Mouse (Mus musculus): Measurements from ENCODE around the gene Jmjd4. TPM values are rescaled to one million over a fixed set of nuclear protein-coding genes. Genes with fewer than 3 reads are reported as not detected.

Gene Jmjd4
- polyA plus RNA-seq, 1 experiment from 2014 or later: 15.1 TPM

Other genes with a start within 250 kb of the Jmjd4 start
- gene Mrpl55, start 247.6 kb upstream of the Jmjd4 start, polyA plus RNA-seq (2014; fragmentation: Nextera tagmentation; extraction: Ambion mirVana): 113 and 128 TPM in 2 replicates
- 36.9 and 41.8 TPM in 2 replicates for gene 2310033P09Rik, start 241.7 kb upstream of the Jmjd4 start, polyA plus RNA-seq (2014; fragmentation: Nextera tagmentation; extraction: Ambion mirVana)
- gene Arf1, start 221.8 kb upstream of the Jmjd4 start, polyA plus RNA-seq (2014; fragmentation: Nextera tagmentation; extraction: Ambion mirVana): 544 and 644 TPM in 2 replicates
- gene Wnt3a, start 159.3 kb upstream of the Jmjd4 start, polyA plus RNA-seq (2014; fragmentation: Nextera tagmentation; extraction: Ambion mirVana): not detected in 2 replicates
- gene Wnt9a, start 143.1 kb upstream of the Jmjd4 start, polyA plus RNA-seq (2014; fragmentation: Nextera tagmentation; extraction: Ambion mirVana): 0.64 and 0.85 TPM in 2 replicates
- not detected in 2 replicates for gene Prss38, start 74.4 kb upstream of the Jmjd4 start, polyA plus RNA-seq (2014; fragmentation: Nextera tagmentation; extraction: Ambion mirVana)
- 98.4 and 108 TPM in 2 replicates for gene Snap47, start 1.1 kb downstream of the Jmjd4 start, polyA plus RNA-seq (2014; fragmentation: Nextera tagmentation; extraction: Ambion mirVana)
- 9.9 and 10.3 TPM in 2 replicates for gene Zfp867, start 22.4 kb downstream of the Jmjd4 start, polyA plus RNA-seq (2014; fragmentation: Nextera tagmentation; extraction: Ambion mirVana)
- gene Zkscan17, start 76.7 kb downstream of the Jmjd4 start, polyA plus RNA-seq (2014; fragmentation: Nextera tagmentation; extraction: Ambion mirVana): 17.9 and 27.4 TPM in 2 replicates
- gene Nlrp3, start 91.5 kb downstream of the Jmjd4 start, polyA plus RNA-seq (2014; fragmentation: Nextera tagmentation; extraction: Ambion mirVana): 0.10 and 0.22 TPM in 2 replicates
- not detected in 2 replicates for gene Olfr222, start 126.2 kb downstream of the Jmjd4 start, polyA plus RNA-seq (2014; fragmentation: Nextera tagmentation; extraction: Ambion mirVana)
- not detected in 2 replicates for gene Olfr223, start 143.2 kb downstream of the Jmjd4 start, polyA plus RNA-seq (2014; fragmentation: Nextera tagmentation; extraction: Ambion mirVana)
- 53.4 and 64.1 TPM in 2 replicates for gene Mprip, start 211.3 kb downstream of the Jmjd4 start, polyA plus RNA-seq (2014; fragmentation: Nextera tagmentation; extraction: Ambion mirVana)